In genomic region chr4:139930885-139931284, GRCm38 (mm10) we compare ENCODE assay signal across 27 mouse cellular contexts. TPM values are rescaled to one million over a fixed set of nuclear protein-coding genes. Genes with fewer than 3 reads are reported as not detected.
DNase-seq lines count a peak whose midpoint lies in the region; ATAC-seq and TF ChIP-seq lines count a peak whose summit lies in the region.
"Had no signal": no experiment of that assay in that cellular context is flagged by ENCODE, and none has a peak within 500 bp of the region (broad histone marks: within the 10 kb centered on the region; RNA-seq: fewer than 3 reads in every experiment).

No protein-coding gene starts in this region.

- TF ChIP-seq POLR2A in olfactory bulb, adult 2 months (IDR thresholded peaks at IDR 0.05; ENCODE audit: insufficient read depth, low read depth, low read length) = no peak

- peak overlapping the region; percentile 73; the same call in 1 of the 2 replicates for H3K27ac ChIP-seq in hindbrain, embryonic 14.5 days
- H3K27ac ChIP-seq in hindbrain, embryonic 16.5 days (ENCODE audit: low read depth, low read length) = no peak overlapping the region
- H3K27ac ChIP-seq in midbrain, embryonic 11.5 days (ENCODE audit: low read depth, low read length) = no peak overlapping the region
- H3K27ac ChIP-seq in midbrain, postnatal 0 days (ENCODE audit: low read depth, low read length) = no peak overlapping the region
- H3K27ac ChIP-seq in forebrain, embryonic 13.5 days = peak overlapping the region; percentile 84
- peak overlapping the region; percentile 20; the same call in 1 of the 2 replicates for H3K27ac ChIP-seq in olfactory bulb, adult 2 months (ENCODE audit: insufficient read depth, low read depth, low read length)
- H3K27ac ChIP-seq: heart, embryonic 15.5 days; kidney, postnatal 0 days; liver, embryonic 15.5 days had no signal

- WGBS in hindbrain, embryonic 14.5 days = 46% methylated on average over 7 of the region's 7 CpGs
- WGBS in hindbrain, embryonic 16.5 days = 45% methylated on average over 7 of the region's 7 CpGs
- WGBS in midbrain, embryonic 11.5 days = 60% methylated on average over 7 of the region's 7 CpGs
- WGBS in midbrain, postnatal 0 days = 57% methylated on average over 7 of the region's 7 CpGs
- WGBS in forebrain, embryonic 13.5 days = 49% methylated on average over 7 of the region's 7 CpGs
- 32% methylated on average over 7 of the region's 7 CpGs for WGBS in olfactory bulb, adult 2 months

- H3K9me3 ChIP-seq in hindbrain, embryonic 14.5 days (ENCODE audit: control insufficient read depth, low read length) = no peaks in the 10 kb centered on the region
- no peaks in the 10 kb centered on the region for H3K9me3 ChIP-seq in hindbrain, embryonic 16.5 days (ENCODE audit: control insufficient read depth, low read length)
- no peaks in the 10 kb centered on the region for H3K9me3 ChIP-seq in midbrain, embryonic 11.5 days (ENCODE audit: control insufficient read depth, low read length)
- no peaks in the 10 kb centered on the region for H3K9me3 ChIP-seq in midbrain, postnatal 0 days (ENCODE audit: low read length)
- H3K9me3 ChIP-seq in forebrain, embryonic 13.5 days (replicated peaks) = no peaks in the 10 kb centered on the region
- H3K9me3 ChIP-seq: heart, embryonic 15.5 days; liver, embryonic 15.5 days; midbrain, embryonic 13.5 days had no signal

- peaks cover 23% of the 10 kb centered on the region for H3K4me1 ChIP-seq in hindbrain, embryonic 14.5 days (replicated peaks; ENCODE audit: control insufficient read depth, insufficient read depth, low read length)
- peaks cover 27% of the 10 kb centered on the region for H3K4me1 ChIP-seq in hindbrain, embryonic 16.5 days (ENCODE audit: control insufficient read depth, insufficient read depth, low read depth, low read length)
- H3K4me1 ChIP-seq in midbrain, embryonic 11.5 days (ENCODE audit: control insufficient read depth, insufficient read depth, low read length) = peaks cover 15% of the 10 kb centered on the region
- peaks cover 12% of the 10 kb centered on the region; the same call in 1 of the 2 replicates for H3K4me1 ChIP-seq in midbrain, postnatal 0 days (ENCODE audit: insufficient read depth, low read length)
- peaks cover 42% of the 10 kb centered on the region for H3K4me1 ChIP-seq in forebrain, embryonic 13.5 days
- H3K4me1 ChIP-seq in olfactory bulb, adult 2 months (ENCODE audit: control insufficient read depth, insufficient read depth, low read length) = peaks cover 32% of the 10 kb centered on the region
- H3K4me1 ChIP-seq: heart, embryonic 15.5 days; liver, embryonic 15.5 days had no signal

- H3K4me3 ChIP-seq in hindbrain, embryonic 14.5 days (replicated peaks; ENCODE audit: low read length) = no peak overlapping the region
- no peak overlapping the region for H3K4me3 ChIP-seq in hindbrain, embryonic 16.5 days (ENCODE audit: low read length)
- no peak overlapping the region for H3K4me3 ChIP-seq in midbrain, embryonic 11.5 days (ENCODE audit: low read depth, low read length)
- H3K4me3 ChIP-seq in midbrain, postnatal 0 days (ENCODE audit: low read depth, low read length) = no peak overlapping the region
- no peak overlapping the region for H3K4me3 ChIP-seq in forebrain, embryonic 13.5 days
- no peak overlapping the region for H3K4me3 ChIP-seq in olfactory bulb, adult 2 months (ENCODE audit: insufficient read depth, low read depth, low read length)
- H3K4me3 ChIP-seq: erythroblast, embryonic 14.5 days; heart, embryonic 15.5 days; liver, embryonic 15.5 days; megakaryocyte, embryonic 14.5 days; midbrain, embryonic 13.5 days had no signal

- no peaks in the 10 kb centered on the region for H3K27me3 ChIP-seq in hindbrain, embryonic 14.5 days (ENCODE audit: control insufficient read depth, insufficient read depth, low read length)
- H3K27me3 ChIP-seq in hindbrain, embryonic 16.5 days (replicated peaks; ENCODE audit: control insufficient read depth, insufficient read depth, low read length) = peaks cover 2% of the 10 kb centered on the region; the same call in 1 of the 2 replicates
- no peaks in the 10 kb centered on the region; the same call in 1 of the 2 replicates for H3K27me3 ChIP-seq in midbrain, embryonic 11.5 days (ENCODE audit: control insufficient read depth, insufficient read depth, low read length)
- no peaks in the 10 kb centered on the region; the same call in 1 of the 2 replicates for H3K27me3 ChIP-seq in midbrain, postnatal 0 days (ENCODE audit: insufficient read depth, low read length)
- H3K27me3 ChIP-seq in forebrain, embryonic 13.5 days = peaks cover 39% of the 10 kb centered on the region

- H3K4me2 ChIP-seq in hindbrain, embryonic 14.5 days (replicated peaks) = no peak overlapping the region
- H3K4me2 ChIP-seq in hindbrain, embryonic 16.5 days (ENCODE audit: low read length) = no peak overlapping the region
- no peak overlapping the region for H3K4me2 ChIP-seq in midbrain, embryonic 11.5 days
- H3K4me2 ChIP-seq in midbrain, postnatal 0 days (ENCODE audit: low read depth, low read length, poor library complexity, severe bottlenecking) = no peak overlapping the region
- H3K4me2 ChIP-seq in forebrain, embryonic 13.5 days = peak overlapping the region; percentile 40; the same call in 1 of the 2 replicates
- H3K4me2 ChIP-seq: heart, embryonic 15.5 days; liver, embryonic 15.5 days; midbrain, embryonic 13.5 days had no signal

- no peak for TF ChIP-seq CTCF in midbrain, postnatal 0 days (IDR thresholded peaks at IDR 0.05)
- no peak for TF ChIP-seq CTCF in olfactory bulb, adult 2 months (IDR thresholded peaks at IDR 0.05; ENCODE audit: insufficient read depth, low read depth, low read length)

- no peak for ATAC-seq in hindbrain, embryonic 14.5 days (ENCODE audit: low FRiP score)
- ATAC-seq in hindbrain, embryonic 16.5 days = no peak
- no peak for ATAC-seq in midbrain, embryonic 11.5 days (ENCODE audit: low FRiP score)
- no peak for ATAC-seq in midbrain, postnatal 0 days (ENCODE audit: low FRiP score)
- ATAC-seq in forebrain, embryonic 13.5 days = no peak
- no peak for ATAC-seq in CD4-positive, CD25-positive, alpha-beta regulatory T cell, adult 4 months
- ATAC-seq: intestine, embryonic 16.5 days had no signal

- DNase-seq in hindbrain, embryonic 14.5 days (ENCODE audit: low spot score) = no peak
- peak; percentile 76 for DNase-seq in midbrain, embryonic 11.5 days (ENCODE audit: low spot score, missing footprints)
- no peak for DNase-seq in midbrain, postnatal 0 days (ENCODE audit: low spot score)
- DNase-seq: adrenal gland, postnatal 36 days; cerebellum, adult 18-20 months; cerebellum, postnatal 14 days; gastrocnemius, postnatal 14 days; heart, postnatal 36 days; kidney, adult 8-10 months; layer of hippocampus, postnatal 36 days; left cerebral cortex, postnatal 4 days; lung, postnatal 4 days; right cerebral cortex, postnatal 14 days; thymus, postnatal 4 days had no signal

- no peak overlapping the region for H3K9ac ChIP-seq in hindbrain, embryonic 14.5 days
- no peak overlapping the region; the same call in 1 of the 2 replicates for H3K9ac ChIP-seq in hindbrain, embryonic 16.5 days (ENCODE audit: low read depth, low read length)
- no peak overlapping the region for H3K9ac ChIP-seq in midbrain, embryonic 11.5 days (ENCODE audit: low read length)
- H3K9ac ChIP-seq in midbrain, postnatal 0 days (replicated peaks; ENCODE audit: low read length, poor library complexity, severe bottlenecking) = no peak overlapping the region
- H3K9ac ChIP-seq in forebrain, embryonic 13.5 days = no peak overlapping the region
- H3K9ac ChIP-seq: heart, embryonic 15.5 days; liver, embryonic 15.5 days; midbrain, embryonic 13.5 days had no signal

- no peaks in the 10 kb centered on the region for H3K36me3 ChIP-seq in hindbrain, embryonic 14.5 days (replicated peaks; ENCODE audit: control insufficient read depth, insufficient read depth)
- H3K36me3 ChIP-seq in hindbrain, embryonic 16.5 days (ENCODE audit: control insufficient read depth, insufficient read depth, low read length) = no peaks in the 10 kb centered on the region
- no peaks in the 10 kb centered on the region for H3K36me3 ChIP-seq in midbrain, embryonic 11.5 days (ENCODE audit: control insufficient read depth, insufficient read depth, low read length)
- no peaks in the 10 kb centered on the region for H3K36me3 ChIP-seq in midbrain, postnatal 0 days (ENCODE audit: insufficient read depth, low read length)
- H3K36me3 ChIP-seq in forebrain, embryonic 13.5 days (ENCODE audit: poor library complexity, severe bottlenecking) = no peaks in the 10 kb centered on the region
- H3K36me3 ChIP-seq: heart, embryonic 15.5 days; liver, embryonic 15.5 days; midbrain, embryonic 13.5 days had no signal

RNA-seq across cellular contexts. Expression of gene Klhdc7a, which starts 36.9 kb away (rescaled TPM):
- polyA plus RNA-seq in hindbrain, embryonic 14.5 days (2014; fragmentation: Nextera tagmentation; extraction: Ambion mirVana) = 0.44 and 0.56 TPM in 2 replicates
- 0.68 and 0.76 TPM in 2 replicates for polyA plus RNA-seq in hindbrain, embryonic 16.5 days (2015; fragmentation: Nextera tagmentation; extraction: Ambion mirVana)
- polyA plus RNA-seq in midbrain, embryonic 11.5 days (2014; fragmentation: Nextera tagmentation; extraction: Ambion mirVana) = 0.10 and 0.17 TPM in 2 replicates
- 1.1 and 1.4 TPM in 2 replicates for total RNA-seq in midbrain, postnatal 0 days (2014; rRNA removed)
- 0.25 and 0.36 TPM in 2 replicates for polyA plus RNA-seq in midbrain, postnatal 0 days (2015; fragmentation: Nextera tagmentation; extraction: Ambion mirVana)
- polyA plus RNA-seq in forebrain, embryonic 13.5 days (2015; fragmentation: Nextera tagmentation; extraction: Ambion mirVana) = 0.33 and 0.34 TPM in 2 replicates
- not detected in 2 replicates for polyA plus RNA-seq in olfactory bulb, adult 2 months (2012; ENCODE audit: insufficient read depth, insufficient read length, low replicate concordance, missing spikeins)
- under 1 TPM in 1 of 2 experiments, not detected in 1; 0.04 TPM for polyA plus RNA-seq in CD4-positive, CD25-positive, alpha-beta regulatory T cell, adult 4 months (2017; shearing (Covaris generic))
- total RNA-seq: granulocyte monocyte progenitor cell, adult 5-6 weeks; monocyte, adult 5-6 weeks had no signal
- polyA plus RNA-seq: erythroblast, embryonic 14.5 days had no signal

Comparison
In these comparisons a context has a peak if more than half of its experiments do, and no peak if none do; other contexts are left out.
1. H3K27ac ChIP-seq: peak in hindbrain, embryonic 14.5 days (single experiment), forebrain, embryonic 13.5 days (single experiment) and olfactory bulb, adult 2 months (single experiment); none in hindbrain, embryonic 16.5 days (single experiment), midbrain, embryonic 11.5 days (single experiment) and midbrain, postnatal 0 days (single experiment).